Mouse (Mus musculus) spleen, adult 2 months (tissue): Measurements from ENCODE around the gene Olfr331. TPM values are rescaled to one million over a fixed set of nuclear protein-coding genes. Genes with fewer than 3 reads are reported as not detected.

Experiments used
- DNase-seq, 2 experiments: peaks; one replicate each; pipeline versions ENCODE4 v3.0.0 to v3.0.0-alpha.2; 2012 to 2021; ENCODE audit warnings: low spot score in 2 of 2, low read depth in 1 of 2
- H3K27ac ChIP-seq: fragments of 200-500 bp; 2 replicates; pipeline ENCODE4 v1.5.1; 2012; ENCODE audit warnings: low read length, inconsistent platforms; ENCODE audit not compliant: insufficient read depth
- H3K27me3 ChIP-seq: fragments of 200-500 bp; 2 replicates; pipeline ENCODE4 v1.6.1; 2012; ENCODE audit warnings: mild to moderate bottlenecking, moderate library complexity, low read length, inconsistent platforms; ENCODE audit not compliant: control insufficient read depth, insufficient read depth
- H3K36me3 ChIP-seq: fragments of 200-500 bp; 2 replicates; pipeline ENCODE4 v1.6.1; 2012; ENCODE audit warnings: mild to moderate bottlenecking, low read length, inconsistent platforms; ENCODE audit not compliant: control insufficient read depth, insufficient read depth
- H3K4me1 ChIP-seq: fragments of 200-500 bp; 2 replicates; pipeline ENCODE4 v1.6.1; 2011; ENCODE audit warnings: inconsistent platforms; ENCODE audit not compliant: control insufficient read depth, insufficient read depth, insufficient read length
- H3K4me3 ChIP-seq: fragments of 200-500 bp; 2 replicates; pipeline ENCODE4 v1.5.1; 2011; ENCODE audit warnings: mild to moderate bottlenecking, inconsistent platforms; ENCODE audit not compliant: insufficient read depth, insufficient read length; ENCODE audit errors: extremely low read depth
- CTCF ChIP-seq: fragments of 200-500 bp; IDR thresholded peaks from 2 replicates; pipeline ENCODE4 v1.5.1; 2011; ENCODE audit warnings: mild to moderate bottlenecking, inconsistent platforms; ENCODE audit not compliant: insufficient read depth, insufficient read length, insufficient replicate concordance; ENCODE audit errors: extremely low read depth
- POLR2A ChIP-seq: fragments of 200-500 bp; IDR thresholded peaks from 2 replicates; pipeline ENCODE4 v1.6.1; 2011; ENCODE audit warnings: low read depth, low read length, inconsistent platforms
- WGBS: fragments of 180-500 bp; shearing (Covaris S2); methylation state at CpG from one replicate; pipeline ENCODE4 v1.1.7; 2018; 5-methylcytosine and 5-hydroxymethylcytosine counted together
- polyA plus RNA-seq: library from polyadenylated mRNA; depleted of rRNA; stranded (reverse); fragments of >200 nt; gene quantifications from 2 replicates; pipeline ENCODE4 v1.2.3, GENCODE M21; 2012; rRNA removed

The Olfr331 gene
- polyA plus RNA-seq, 1 experiment, result not detected

DNA sequence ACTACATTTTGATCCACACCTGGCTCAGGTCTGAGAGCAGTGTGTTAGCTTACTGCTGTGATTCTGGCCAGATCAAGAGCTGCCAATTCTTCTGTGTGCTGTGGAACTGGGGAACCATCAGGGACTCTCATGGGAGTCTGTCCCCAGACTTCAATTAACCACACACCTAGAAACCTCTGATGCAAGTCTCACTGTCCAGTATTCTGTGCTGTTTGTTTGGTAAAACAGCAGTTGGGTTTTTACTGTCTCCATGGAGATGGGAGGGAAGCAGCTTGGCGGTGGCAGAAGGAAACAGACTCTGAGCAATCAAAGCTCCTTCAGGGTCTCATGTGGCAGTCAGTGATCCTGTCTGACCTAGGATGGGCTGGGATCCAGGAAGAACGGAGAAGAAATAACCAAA, 9.9 kb downstream of the Olfr331 start, which contains the start of gene Olfr332:
Gene Olfr332, minus strand, starts transcription at position 101 of the 400 bp plus-strand sequence.
- Histone ChIP-seq H3K4me1 (no peaks in the 10 kb centered on the region), H3K27ac (no peak within 1 kb of the TSS), H3K27me3 (no peaks in the 10 kb centered on the region), H3K4me3 (no peak within 1 kb of the TSS), H3K36me3 (no peaks in the 10 kb centered on the region)
- no peak for DNase-seq
- TF ChIP-seq POLR2A (no peak), CTCF (no peak)
- WGBS, result 83% methylated on average over 2 of the region's 2 CpGs

DNA sequence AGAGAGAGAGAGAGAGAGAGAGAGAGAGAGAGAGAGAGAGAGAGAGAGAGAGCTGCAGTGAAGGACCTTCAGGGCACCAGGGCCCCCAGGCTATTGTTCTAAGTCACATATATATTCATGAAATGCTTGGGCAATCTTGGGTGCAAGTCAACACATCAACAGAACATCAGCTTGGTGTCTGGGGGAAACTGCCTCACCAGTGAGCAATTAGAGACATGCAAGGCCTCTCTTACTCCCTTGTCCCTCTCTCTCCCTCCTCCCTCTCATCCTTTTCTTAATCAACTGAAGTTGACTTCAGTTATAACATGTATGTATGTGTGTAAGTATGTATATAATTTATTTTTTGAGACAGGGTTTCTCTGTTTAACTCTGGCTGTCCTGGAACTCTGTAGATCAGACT, 40.2 kb downstream of the Olfr331 start, which contains the start of gene Olfr30:
Gene Olfr30, minus strand, starts transcription at position 101 of the 400 bp plus-strand sequence.
- H3K27ac ChIP-seq, result no peak within 1 kb of the TSS
- no peaks in the 10 kb centered on the region for H3K36me3 ChIP-seq
- no peak for TF ChIP-seq CTCF
- TF ChIP-seq POLR2A, result no peak
- H3K4me1 ChIP-seq, result no peaks in the 10 kb centered on the region
- no peaks in the 10 kb centered on the region for H3K27me3 ChIP-seq
- H3K4me3 ChIP-seq, result no peak within 1 kb of the TSS
- DNase-seq, result no peak

DNA sequence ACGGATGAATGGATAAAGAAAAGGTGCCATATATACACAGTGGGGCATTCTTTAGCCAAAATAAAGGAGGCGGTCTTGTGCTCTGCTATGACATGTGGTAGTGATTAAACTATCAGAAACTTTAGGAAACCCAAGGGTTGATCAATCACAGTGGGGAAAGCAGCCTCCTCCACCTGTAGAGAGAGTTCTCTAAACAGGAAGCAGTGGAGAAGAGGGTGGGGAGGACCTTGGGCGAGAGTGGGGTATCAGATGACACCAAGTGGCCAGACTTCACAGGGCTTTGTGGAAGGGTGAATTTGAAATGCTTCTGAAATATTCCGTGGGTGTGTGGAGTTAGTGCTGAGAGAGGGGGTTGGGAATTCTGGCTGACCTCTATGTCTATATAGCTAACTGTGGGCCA, 48.8 kb downstream of the Olfr331 start:
- H3K27ac ChIP-seq, result no peak overlapping the region
- WGBS, result 53% methylated on average over 4 of the region's 4 CpGs
- H3K4me3 ChIP-seq, result no peak overlapping the region
- no peaks in the 10 kb centered on the region for H3K4me1 ChIP-seq
- H3K27me3 ChIP-seq, result no peaks in the 10 kb centered on the region
- H3K36me3 ChIP-seq, result no peaks in the 10 kb centered on the region
- TF ChIP-seq POLR2A (no peak), CTCF (no peak)
- no peak for DNase-seq

GRCm38 (mm10) chr11:58452759-58453158, 49.6 kb downstream of the Olfr331 start, which contains the start of gene Lypd9:
Gene Lypd9 (minus strand): TSS chr11:58452923.
- Histone ChIP-seq H3K4me1 (no peaks in the 10 kb centered on the region), H3K4me3 (no peak within 1 kb of the TSS), H3K27me3 (no peaks in the 10 kb centered on the region), H3K27ac (no peak within 1 kb of the TSS), H3K36me3 (no peaks in the 10 kb centered on the region)
- TF ChIP-seq POLR2A (no peak), CTCF (no peak)
- DNase-seq, result no peak
- 93% methylated on average over 9 of the region's 9 CpGs for WGBS

Other genes starting within 250 kb of the Olfr331 start
- gene 4930438A08Rik, start 227.8 kb downstream of the Olfr331 start, polyA plus RNA-seq, result 0.53 and 0.63 TPM in 2 replicates
- 17.6 and 23.7 TPM in 2 replicates for gene Zfp692, start 195.5 kb downstream of the Olfr331 start, polyA plus RNA-seq
- 17.5 and 23.3 TPM in 2 replicates for gene Zfp672, start 172.2 kb downstream of the Olfr331 start, polyA plus RNA-seq
- gene Sh3bp5l, start 171.8 kb downstream of the Olfr331 start, polyA plus RNA-seq, result 16.0 and 16.3 TPM in 2 replicates
- 0.35 and 0.41 TPM in 2 replicates for gene Lypd8, start 123.5 kb downstream of the Olfr331 start, polyA plus RNA-seq
- gene 1810065E05Rik, start 81.5 kb downstream of the Olfr331 start, polyA plus RNA-seq, result 0.08 TPM in 1 of 2 replicates, not detected in the other
- gene Gm12253, start 70.0 kb downstream of the Olfr331 start, polyA plus RNA-seq, result 0.08 and 0.11 TPM in 2 replicates
- not detected in 2 replicates for gene Lypd9, start 49.6 kb downstream of the Olfr331 start, polyA plus RNA-seq
- not detected in 2 replicates for gene Olfr30, start 40.3 kb downstream of the Olfr331 start, polyA plus RNA-seq
- gene Olfr332, start 10.0 kb downstream of the Olfr331 start, polyA plus RNA-seq, result not detected in 2 replicates
- gene Olfr330, start 32.3 kb upstream of the Olfr331 start, polyA plus RNA-seq, result not detected in 2 replicates
- gene Olfr329-ps, start 43.9 kb upstream of the Olfr331 start, polyA plus RNA-seq, result 0.12 TPM in 1 of 2 replicates, not detected in the other
- gene Olfr328, start 53.1 kb upstream of the Olfr331 start, polyA plus RNA-seq, result 0.08 TPM in 1 of 2 replicates, not detected in the other
- not detected in 2 replicates for gene Olfr224, start 68.0 kb upstream of the Olfr331 start, polyA plus RNA-seq
- gene Olfr325, start 75.2 kb upstream of the Olfr331 start, polyA plus RNA-seq, result not detected in 2 replicates
- not detected in 2 replicates for gene Olfr324, start 92.5 kb upstream of the Olfr331 start, polyA plus RNA-seq
- gene 2210407C18Rik, start 113.5 kb upstream of the Olfr331 start, polyA plus RNA-seq, result not detected in 2 replicates
- gene Olfr323, start 127.9 kb upstream of the Olfr331 start, polyA plus RNA-seq, result not detected in 2 replicates
- 4.6 and 8.9 TPM in 2 replicates for gene Trim58, start 137.9 kb upstream of the Olfr331 start, polyA plus RNA-seq
- gene Olfr322, start 156.2 kb upstream of the Olfr331 start, polyA plus RNA-seq, result 0.21 TPM in 1 of 2 replicates, not detected in the other
- gene Olfr320, start 178.5 kb upstream of the Olfr331 start, polyA plus RNA-seq, result not detected in 2 replicates
- not detected in 2 replicates for gene Olfr319, start 196.6 kb upstream of the Olfr331 start, polyA plus RNA-seq
- gene Olfr318, start 221.4 kb upstream of the Olfr331 start, polyA plus RNA-seq, result not detected in 2 replicates
- gene Olfr317, start 236.6 kb upstream of the Olfr331 start, polyA plus RNA-seq, result not detected in 2 replicates